Mouse (Mus musculus) CD4-positive, CD25-positive, alpha-beta regulatory T cell, adult 2 months (primary cell): ENCODE measurements around the gene Prkch.
A peak's percentile ranks its signal among the peaks of the same experiment; 100 is the strongest.

ENCODE experiments used
- DNase-seq: peaks from one replicate; pipeline ENCODE4 v3.0.0-alpha.2; 2012; ENCODE audit warnings: low read depth, low spot score

Prkch gene

DNA sequence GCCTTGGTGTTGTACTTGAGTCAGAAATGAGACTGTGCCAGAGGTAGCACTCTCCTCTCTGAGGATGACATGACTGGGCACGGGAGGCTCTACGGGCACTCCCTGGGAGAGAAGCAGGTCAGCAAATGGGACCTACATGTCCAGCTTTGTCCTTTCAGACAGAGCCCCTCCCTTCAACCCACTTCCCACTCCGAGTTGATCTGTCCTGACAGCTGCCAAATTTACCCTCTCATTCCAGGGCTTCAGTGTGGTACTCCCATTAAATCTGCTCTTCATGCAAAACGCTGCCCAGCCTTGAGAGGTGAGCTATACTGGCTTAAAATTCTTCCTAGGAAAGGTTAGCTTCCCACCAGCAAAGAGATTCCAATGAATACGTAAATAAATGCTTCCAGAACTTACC lies 215.1 kb downstream of the Prkch start:
- no peak for DNase-seq

DNA sequence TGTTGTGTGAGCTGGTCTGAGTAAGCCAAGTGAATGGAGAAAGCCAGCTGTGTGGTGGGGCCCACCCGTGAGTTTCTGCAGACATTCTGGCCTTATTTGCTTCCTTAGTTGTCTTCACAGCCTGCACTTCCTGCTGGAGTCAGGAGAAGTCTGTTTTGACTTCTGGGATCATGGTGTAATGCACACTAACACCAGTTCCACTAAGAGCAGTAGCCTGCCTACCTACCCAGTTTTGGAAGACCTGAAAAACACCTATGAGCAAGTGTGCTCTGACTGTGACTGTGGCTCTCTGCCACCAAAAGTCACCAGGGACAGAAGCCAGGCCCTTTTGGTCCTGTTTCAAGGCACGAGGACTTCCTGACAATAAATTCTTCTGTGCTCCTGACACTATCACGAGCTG lies 216.3 kb downstream of the Prkch start:
- DNase-seq = no peak

DNA sequence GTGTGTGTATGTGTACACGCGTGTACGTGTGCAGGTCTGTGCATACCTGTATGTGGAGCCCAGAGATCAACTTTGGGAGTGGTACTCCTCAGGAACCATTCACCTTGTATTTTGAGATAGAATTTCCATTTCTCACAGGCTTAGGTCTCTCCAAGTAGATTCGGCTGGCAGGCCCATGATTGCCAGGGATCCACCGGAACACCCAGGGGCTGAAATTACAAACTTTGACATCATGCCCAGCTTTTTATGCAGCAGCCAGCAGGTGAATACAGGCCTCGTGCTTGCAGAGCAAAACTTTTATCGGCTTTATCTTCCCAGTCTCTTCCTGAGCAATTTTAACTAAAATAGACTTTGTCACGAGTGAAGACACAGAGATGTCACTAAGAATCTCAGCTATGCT lies 217.2 kb downstream of the Prkch start:
- DNase-seq = no peak

DNA sequence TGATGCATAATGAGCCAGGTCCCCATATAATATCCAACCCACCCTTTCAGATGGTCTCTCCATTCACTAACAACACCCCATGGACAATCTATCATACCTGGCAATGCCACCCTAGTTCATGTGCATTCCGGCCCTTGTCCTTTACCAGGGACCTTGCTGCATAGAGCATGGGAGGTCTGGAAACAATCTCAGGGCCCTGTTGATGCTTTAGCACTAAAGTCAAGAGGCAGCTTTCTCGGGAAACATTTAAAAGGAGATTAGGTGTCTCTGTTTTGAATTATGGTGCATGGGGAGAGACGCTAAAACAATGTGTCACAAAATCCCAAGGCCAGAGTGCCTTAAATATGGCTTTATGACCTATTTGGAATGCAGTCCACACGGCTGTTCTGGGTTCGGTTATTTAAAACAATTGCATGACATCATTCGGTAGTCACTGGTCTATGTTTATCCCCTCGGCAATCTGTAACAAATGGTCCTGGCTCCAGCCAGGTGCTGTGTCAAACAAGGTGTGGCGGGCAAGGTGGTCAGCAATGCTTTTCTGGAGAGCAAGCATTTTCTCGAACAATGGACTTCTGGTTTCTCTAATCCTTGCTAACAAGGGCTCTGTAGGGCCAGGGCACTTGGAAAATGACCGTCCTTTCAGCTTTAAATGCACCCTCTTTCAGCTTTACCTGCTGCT lies 217.9 kb downstream of the Prkch start:
- DNase-seq = no peak

DNA sequence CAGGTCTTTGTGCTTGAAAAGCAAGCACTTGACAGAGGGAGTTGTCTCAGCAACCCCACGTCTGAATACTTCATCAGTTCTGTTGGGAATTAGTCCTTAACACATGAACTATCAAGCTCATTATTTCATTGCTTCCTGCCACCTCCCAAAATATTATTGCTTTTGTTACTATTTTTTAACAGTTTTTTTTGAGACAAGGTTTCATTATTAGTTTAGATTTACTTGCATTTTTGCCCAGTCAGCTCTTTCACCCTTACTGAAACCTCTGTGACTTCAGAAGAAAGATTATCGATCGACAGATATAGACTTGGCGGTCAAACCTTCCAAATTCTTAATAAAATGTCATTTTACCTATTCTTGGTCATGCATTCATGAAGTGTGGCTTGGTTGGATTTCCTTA lies 219.3 kb downstream of the Prkch start:
- peak; percentile 22 for DNase-seq

DNA sequence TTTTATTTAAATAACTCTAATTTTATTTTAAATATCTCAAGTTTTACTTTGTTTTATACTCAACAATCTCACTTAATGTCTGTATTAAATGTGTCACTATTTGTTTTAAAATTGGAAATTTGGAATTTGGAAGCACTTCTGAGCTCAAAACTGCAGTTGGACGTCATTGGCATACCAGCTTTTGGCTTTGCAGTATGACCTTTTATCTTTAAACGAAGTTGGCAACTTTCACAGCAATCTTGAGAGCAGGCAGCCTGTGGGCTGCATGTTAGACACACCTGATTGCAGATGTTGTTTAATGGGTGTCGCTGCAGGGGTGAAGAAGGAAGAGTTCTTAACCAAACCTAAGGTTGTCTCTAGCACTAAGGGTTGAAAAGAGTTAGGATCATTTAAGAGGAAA lies 220.9 kb downstream of the Prkch start:
- DNase-seq = no peak

DNA sequence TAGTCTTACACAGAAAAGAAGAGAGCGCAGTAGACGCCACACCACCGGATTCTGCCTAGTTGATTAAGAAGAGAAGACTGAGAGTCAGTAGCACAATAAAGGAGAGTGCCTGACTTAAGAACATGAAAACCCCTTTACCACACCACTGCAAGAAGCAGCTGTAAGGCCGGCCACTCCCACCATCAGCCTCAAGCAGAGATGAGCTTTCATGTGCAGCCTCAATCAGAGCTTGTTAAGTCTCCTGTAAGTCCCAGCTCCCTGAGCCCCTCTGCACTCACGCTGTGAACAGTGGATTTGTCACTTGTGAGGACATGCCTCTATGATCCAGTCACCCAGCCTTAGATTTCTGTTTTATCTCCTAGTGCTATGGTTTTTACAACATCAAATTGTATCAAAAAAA lies 221.4 kb downstream of the Prkch start:
- no peak for DNase-seq

DNA sequence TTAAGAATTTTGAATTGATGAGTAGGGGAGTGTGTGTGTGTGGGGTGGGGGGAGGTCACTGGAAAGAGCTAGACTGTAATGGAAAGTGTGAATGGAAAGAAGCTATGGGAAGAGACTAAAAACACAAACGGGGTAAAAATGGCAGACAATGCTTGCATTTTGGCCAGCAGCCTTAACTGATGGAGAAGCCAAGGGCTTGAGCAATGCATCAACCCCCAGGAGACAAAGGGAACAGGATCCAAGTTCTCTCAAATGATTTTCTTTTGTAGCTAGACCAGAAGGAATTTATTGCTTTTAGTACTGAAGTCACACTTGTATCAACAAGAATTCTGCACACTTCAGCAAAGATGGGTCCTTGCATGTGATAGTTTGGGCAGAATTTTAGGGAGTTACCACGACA lies 222.6 kb downstream of the Prkch start:
- no peak for DNase-seq

DNA sequence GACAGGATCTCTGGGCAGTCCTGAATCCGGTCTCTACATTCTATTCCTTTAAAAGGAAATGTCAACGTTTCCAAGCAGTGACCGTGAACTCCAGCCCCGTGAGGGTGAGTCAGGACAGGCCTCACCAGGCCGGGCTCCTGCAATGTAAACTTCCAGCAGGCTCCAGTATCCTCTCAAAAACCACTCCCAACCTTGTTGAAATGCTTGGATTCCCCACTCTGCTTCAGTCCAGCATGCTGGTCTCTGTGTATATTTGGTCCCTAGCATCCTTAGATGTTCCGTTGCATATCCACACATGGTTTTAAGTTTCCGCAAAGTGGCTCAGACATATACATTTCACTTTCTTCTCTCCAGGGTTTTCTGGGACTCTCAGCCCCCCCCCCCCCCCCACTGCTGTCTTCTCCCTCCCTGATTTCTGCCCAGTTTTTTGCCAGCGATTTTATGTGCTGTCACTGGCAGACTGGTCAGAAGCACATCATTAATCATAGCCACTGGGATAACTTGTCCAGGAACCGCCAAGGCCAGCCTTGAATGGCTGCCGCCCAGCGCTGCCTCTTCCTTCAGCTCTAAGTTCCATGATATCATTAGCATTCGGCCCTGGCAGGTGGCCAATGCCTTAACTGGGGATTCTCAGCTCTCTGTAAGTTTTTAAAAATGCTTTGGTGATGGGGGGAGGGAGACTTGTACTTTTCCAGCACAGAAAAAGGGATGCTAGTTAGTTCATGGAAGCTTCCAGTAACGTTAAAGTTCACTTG lies 225.6 kb downstream of the Prkch start:
- no peak for DNase-seq

DNA sequence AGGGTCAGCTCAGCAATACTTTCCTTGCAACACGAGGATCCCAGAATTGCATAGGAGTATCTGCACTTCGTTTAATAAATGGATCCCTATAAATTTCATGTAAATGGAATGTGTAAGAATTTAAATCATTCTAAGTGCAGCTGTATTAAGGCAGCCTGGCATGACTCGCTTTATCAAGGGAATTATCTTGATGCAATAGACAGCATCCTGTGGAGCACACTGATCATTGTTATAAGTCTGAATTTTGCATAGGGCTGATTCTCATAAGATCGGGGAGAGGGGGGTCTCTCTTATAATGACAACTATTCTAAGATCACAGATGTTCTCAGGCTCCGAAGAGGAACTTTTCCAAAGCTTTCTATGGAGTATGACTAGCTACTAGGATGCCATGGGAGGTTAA lies 226.3 kb downstream of the Prkch start:
- DNase-seq = no peak

DNA sequence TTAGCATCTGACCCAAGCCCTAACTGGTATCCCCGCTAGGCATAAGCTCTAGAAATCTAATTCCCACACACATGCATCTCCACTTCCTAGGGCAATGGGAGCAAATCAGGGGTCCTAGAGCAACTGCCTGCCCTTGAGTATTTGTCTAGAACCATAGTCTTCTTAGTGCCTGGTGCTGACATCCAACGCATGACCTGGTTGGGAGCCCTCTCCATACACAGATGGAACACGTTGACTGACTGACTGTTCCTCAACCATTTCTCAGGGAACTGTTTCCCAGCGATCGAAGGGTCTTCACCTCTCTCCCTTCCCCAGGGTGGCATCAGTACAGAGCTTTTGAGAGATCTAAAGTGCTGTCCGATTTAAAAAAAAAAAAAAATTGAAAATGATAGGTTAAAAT lies 227.6 kb downstream of the Prkch start:
- DNase-seq = no peak

DNA sequence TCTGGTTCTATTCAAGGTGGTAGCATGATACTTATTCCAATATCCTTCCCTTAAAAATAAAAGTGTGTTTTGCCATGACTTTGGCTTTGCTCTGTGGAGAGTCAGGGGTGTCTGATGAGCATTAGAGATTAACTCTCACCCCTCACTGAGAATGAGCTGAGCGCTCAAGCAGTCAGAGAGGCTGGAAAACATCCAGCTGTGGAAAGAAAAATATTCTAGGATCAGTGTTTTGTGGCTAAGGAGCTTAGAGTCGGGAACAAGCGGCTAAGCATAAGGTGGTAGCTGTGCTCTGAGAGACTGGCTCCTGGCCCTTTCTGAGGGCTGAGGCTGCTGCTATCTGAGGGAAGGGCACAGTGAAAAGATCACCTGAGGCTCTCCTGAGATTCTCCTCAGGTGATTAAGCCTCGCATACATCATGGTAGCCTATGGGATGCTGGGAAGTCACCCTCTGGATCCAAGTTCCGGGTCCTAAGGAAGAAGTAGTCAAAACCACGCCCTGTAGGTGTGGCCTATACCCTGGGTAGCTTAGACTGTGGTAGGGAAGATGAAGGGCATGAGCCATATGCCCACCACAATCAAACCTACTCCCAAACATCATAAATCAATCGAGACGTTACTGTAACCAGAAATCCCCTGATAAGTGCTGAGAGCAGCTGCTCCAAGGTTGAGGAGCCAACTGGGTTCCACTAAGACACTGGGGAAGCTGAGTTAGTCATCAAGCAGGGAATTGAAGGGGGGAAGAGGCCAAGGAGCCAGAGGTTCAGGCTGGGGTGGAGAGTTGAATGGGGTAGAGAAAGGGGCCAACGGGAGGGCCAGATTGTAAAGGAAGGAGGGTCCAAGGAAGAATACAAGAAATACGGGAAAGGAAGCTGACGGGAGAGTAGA lies 228.7 kb downstream of the Prkch start:
- no peak for DNase-seq

DNA sequence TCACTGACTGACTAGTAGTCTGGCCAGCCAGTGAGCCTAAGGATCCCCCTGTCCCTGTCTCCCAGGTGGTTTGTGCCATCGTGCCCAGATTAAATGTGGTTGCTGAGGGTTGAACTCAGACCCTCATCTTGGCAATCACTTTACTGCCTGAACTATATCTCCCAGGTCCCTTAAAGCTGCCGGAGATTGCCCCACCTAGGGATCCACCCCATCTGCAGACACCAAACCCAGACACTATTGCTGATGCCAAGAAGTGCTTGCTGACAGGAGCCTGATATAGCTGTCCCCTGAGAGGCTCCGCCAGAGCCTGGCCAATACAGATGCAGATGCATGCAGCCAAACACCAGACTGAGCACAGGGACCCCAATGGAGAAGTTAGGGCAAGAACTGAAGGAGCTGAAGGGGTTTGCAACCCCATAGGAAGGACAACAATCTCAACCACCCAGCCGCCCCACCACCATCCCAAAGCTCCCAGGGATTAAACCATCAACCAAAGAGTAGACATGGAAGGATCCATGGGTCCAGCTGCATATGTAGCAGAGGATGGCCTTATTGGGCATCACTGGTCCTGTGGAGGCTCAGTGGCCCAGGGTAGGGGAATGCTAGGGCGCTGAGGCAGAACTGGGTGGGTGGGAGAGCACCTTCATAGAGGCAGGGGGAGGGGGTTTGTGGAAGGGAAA lies 229.6 kb downstream of the Prkch start:
- no peak for DNase-seq

DNA sequence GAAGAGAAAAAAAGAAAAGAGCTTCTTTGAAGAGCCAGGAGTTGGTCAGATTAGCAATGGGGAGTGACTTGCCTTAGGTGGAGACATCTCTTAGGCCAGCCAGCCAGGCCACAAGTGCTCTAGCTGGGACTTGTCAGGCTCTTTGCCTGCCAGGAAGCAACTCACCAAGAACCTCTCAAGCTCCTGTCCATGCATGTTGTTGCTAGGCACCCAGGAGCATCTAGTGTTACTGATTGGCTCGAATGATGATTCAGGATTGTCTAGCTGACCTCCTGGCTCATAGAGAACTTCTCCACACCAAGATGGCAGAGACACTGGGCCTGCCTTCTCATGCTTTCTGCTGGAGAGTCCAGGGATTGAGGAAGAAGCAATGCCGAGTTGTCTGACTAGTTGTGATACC lies 230.3 kb downstream of the Prkch start:
- no peak for DNase-seq

DNA sequence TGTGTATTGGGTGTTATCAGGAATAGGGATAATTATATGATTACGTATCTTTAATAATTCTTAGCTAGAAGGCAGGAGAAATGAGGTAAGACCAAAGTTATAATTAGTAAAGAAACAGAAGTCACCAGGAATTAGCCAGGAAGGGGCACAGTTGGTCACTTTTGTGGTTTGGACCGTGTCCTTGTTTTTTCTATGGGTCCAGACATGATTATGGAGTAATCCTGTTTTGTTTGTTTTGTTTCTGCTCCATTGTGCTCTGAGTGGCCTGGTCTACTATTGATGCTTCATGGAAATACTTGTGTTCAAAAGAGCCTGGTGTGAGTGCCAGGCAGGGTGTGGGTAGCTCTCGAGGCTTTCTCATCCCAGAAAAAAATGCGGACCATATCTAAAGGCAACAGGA lies 230.9 kb downstream of the Prkch start:
- no peak for DNase-seq

DNA sequence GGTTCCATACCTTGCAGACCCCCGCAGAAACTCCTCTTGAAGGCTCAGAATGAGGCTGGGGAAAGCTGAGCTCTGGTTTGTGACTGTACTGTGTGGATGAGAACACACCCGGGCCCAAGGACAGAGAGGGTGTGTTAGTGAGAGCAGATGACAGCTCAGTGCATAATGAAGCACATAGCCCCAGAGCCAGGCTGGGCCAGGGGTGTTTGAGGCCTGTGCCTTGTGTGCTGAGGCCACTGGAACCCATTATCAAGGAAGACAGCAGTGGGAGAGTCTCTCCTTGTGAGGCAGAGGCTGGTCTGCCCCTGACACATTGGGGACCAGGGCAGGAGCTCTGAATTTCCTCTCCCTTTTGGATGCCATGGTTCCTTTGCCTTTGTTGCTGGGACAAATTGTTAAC lies 231.3 kb downstream of the Prkch start:
- DNase-seq = no peak

DNA sequence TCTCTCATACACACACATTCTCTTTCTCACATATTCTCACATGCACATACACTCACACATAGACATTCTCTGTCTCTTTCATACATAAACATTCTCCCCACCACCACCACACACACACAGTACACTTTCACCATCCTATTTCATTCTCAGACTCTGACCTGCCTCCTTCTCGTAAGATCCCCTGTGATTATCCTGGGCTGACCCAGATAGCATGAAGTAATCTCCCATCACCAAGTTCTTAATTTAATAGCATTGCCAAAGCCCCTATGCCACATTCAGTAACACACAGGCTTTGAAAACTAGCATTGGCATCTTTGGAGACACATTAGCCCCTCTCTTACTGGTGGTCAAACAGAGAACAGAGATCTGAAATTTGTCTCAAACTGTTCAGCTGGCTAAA lies 232.3 kb downstream of the Prkch start:
- DNase-seq = no peak

DNA sequence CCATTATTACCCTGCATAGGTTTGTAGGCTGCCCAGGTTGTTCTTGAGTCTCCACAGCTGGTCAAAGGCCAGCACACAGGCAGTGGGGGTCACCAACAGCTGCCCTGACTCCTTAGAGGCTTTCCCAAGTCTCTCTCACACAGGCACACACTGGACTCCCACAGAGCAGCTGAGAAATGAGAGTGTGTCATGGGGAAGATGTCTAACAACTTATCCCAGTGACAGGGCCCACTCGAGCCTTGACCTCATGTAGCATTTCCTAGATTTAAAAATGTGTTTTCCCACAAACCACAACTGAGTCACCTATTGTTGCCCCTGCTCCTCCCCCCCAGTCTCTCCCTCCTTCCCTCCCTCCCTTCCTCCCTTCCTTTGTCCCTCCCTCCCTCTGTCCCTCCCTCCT lies 234.2 kb downstream of the Prkch start:
- DNase-seq = no peak

DNA sequence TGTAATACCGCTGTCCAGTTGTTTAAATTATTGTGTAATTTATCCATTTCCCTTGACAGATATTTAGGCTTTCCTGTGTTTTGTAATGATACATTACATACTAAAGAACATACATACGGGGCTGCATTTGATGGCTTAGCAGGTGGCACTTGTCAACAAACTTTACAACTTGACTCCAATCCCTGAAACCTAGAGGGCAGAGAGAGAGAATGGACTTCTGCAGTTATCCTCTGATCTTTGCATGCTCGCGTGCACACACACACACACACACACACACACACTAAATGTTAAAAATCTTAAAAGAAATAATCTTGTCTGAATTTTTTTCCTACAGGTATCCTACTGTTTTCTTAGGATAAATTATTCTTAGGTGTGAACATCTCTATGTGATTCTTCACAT lies 236.6 kb downstream of the Prkch start:
- no peak for DNase-seq

DNA sequence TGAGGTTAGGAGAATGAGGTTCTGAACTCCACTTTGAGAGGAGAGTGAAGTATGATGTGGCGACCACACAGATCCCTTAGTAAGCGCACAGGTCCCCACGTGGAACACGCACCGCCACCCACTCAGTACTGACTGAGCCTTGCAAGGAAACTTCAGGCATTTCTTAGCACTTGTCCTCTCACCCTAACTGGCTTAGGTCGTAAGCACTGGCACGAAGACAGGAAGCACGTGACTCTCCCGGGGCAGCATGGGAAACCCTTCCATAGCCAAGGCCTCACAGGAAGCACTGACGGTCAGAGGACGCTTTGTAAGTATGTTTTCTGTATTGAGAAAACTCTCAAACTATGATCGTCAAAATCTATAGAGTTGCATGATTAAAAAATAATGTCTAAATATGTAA lies 237.7 kb downstream of the Prkch start:
- no peak for DNase-seq

DNA sequence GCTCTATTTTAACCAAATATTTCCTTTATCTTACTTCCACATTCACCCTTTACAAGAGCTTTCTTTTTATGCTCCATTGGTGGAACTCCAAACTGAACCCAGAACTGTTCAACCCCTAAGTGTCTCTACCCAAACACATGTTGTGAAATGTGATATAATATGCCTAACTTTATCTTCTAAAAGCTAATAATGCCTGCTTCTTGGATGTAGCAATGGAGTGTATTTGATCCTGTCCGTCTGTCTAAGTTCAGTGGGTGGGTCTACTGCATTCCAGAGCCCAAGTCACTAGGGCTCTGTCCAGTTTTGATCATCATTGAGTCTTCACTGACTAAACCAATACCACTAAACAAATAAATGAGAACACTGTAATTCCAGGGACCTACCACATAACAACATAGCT lies 240.2 kb downstream of the Prkch start:
- DNase-seq = no peak
